Mouse (Mus musculus): Measurements from ENCODE around the gene Szrd1. TPM values are rescaled to one million over a fixed set of nuclear protein-coding genes. Genes with fewer than 3 reads are reported as not detected.

The Szrd1 gene
- polyA plus RNA-seq, 1 experiment from 2014 or later = 28.6 TPM

DNA sequence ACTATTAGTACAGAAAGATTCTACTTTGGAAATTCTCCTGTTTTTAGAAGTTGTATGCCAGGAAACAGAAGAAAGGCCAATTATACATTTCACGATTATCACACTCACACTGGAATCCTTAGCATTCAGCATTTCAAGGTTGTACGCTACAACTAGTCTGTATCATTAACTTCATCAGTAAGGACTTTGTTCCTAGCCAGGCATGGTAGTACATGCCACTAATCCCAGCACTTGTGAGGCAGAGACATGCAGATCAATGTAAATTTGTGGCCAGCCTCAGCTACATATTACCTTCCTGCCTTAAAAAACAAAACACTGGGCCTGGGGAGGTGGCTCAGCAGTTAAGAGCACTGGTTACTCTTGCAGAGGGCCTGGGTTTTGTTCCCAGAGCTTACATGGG is 19.0 kb upstream of the Szrd1 start:
- Histone ChIP-seq H3K27me3 (ENCODE audit: control insufficient read depth, insufficient read depth, low read length) (no peaks in the 10 kb centered on the region), H3K4me2 (replicated peaks; ENCODE audit: low read depth) (no peak overlapping the region), H3K9ac (ENCODE audit: low read length) (no peak overlapping the region), H3K9me3 (ENCODE audit: control insufficient read depth, low read length) (no peaks in the 10 kb centered on the region), H3K27ac (replicated peaks) (no peak overlapping the region), H3K4me1 (replicated peaks; ENCODE audit: control insufficient read depth, insufficient read depth) (no peaks in the 10 kb centered on the region), H3K36me3 (ENCODE audit: control insufficient read depth, insufficient read depth, low read length) (no peaks in the 10 kb centered on the region), H3K4me3 (ENCODE audit: low read depth, low read length) (no peak overlapping the region)
- WGBS = 62% methylated on average over 2 of the region's 2 CpGs
- no peak for DNase-seq (ENCODE audit: low spot score)
- ATAC-seq (ENCODE audit: low FRiP score, low TSS enrichment) = no peak
- TF ChIP-seq CTCF (IDR thresholded peaks at IDR 0.05; ENCODE audit: low read depth) (no peak), EP300 (optimal IDR thresholded peaks at IDR 0.05) (no peak)

DNA sequence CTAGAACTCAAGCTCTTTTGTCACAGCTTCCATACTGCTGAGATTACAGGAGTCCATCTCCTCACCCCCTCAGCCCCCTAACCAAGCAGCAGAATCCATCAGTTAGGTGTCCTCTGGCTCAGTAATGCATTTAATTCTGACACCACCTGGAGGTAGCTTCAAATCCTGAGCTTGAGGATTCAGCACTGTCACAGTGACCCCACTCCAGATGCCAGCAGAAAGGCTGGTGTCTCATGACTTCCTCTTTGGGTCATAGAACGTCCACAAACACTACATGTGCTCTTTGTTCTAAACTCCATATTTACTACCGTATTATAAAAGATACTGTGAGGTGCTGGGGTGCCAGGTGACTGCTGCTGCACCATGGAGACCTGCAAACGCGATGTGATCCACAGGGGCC is 17.9 kb upstream of the Szrd1 start:
- 71% methylated on average over 4 of the region's 4 CpGs for WGBS
- TF ChIP-seq EP300 (optimal IDR thresholded peaks at IDR 0.05) (no peak), CTCF (IDR thresholded peaks at IDR 0.05; ENCODE audit: low read depth) (no peak)
- H3K9ac ChIP-seq (ENCODE audit: low read length) = no peak overlapping the region
- no peak for ATAC-seq (ENCODE audit: low FRiP score, low TSS enrichment)
- DNase-seq (ENCODE audit: low spot score) = no peak
- H3K9me3 ChIP-seq (ENCODE audit: control insufficient read depth, low read length) = no peaks in the 10 kb centered on the region
- H3K36me3 ChIP-seq (ENCODE audit: control insufficient read depth, insufficient read depth, low read length) = no peaks in the 10 kb centered on the region
- no peaks in the 10 kb centered on the region for H3K27me3 ChIP-seq (ENCODE audit: control insufficient read depth, insufficient read depth, low read length)
- no peak overlapping the region for H3K27ac ChIP-seq (replicated peaks)
- H3K4me3 ChIP-seq (ENCODE audit: low read depth, low read length) = no peak overlapping the region
- H3K4me2 ChIP-seq (replicated peaks; ENCODE audit: low read depth) = no peak overlapping the region
- H3K4me1 ChIP-seq (replicated peaks; ENCODE audit: control insufficient read depth, insufficient read depth) = no peaks in the 10 kb centered on the region

GRCm38 (mm10) chr4:141149116-141149515 is 9.5 kb upstream of the Szrd1 start:
- Histone ChIP-seq H3K4me1 (replicated peaks; ENCODE audit: control insufficient read depth, insufficient read depth) (no peaks in the 10 kb centered on the region), H3K9ac (ENCODE audit: low read length) (peak overlapping the region; percentile 95), H3K36me3 (ENCODE audit: control insufficient read depth, insufficient read depth, low read length) (no peaks in the 10 kb centered on the region), H3K4me2 (replicated peaks; ENCODE audit: low read depth) (peak overlapping the region; percentile 98), H3K4me3 (ENCODE audit: low read depth, low read length) (peak overlapping the region; percentile 100), H3K27me3 (ENCODE audit: control insufficient read depth, insufficient read depth, low read length) (no peaks in the 10 kb centered on the region), H3K27ac (replicated peaks) (no peak overlapping the region), H3K9me3 (ENCODE audit: control insufficient read depth, low read length) (no peaks in the 10 kb centered on the region)
- WGBS = 12% methylated on average over 7 of the region's 7 CpGs
- no peak for ATAC-seq (ENCODE audit: low FRiP score, low TSS enrichment)
- DNase-seq (ENCODE audit: low spot score) = no peak
- TF ChIP-seq EP300 (optimal IDR thresholded peaks at IDR 0.05) (no peak), CTCF (IDR thresholded peaks at IDR 0.05; ENCODE audit: low read depth) (no peak)

GRCm38 (mm10) chr4:141148009-141148801 is 8.6 kb upstream of the Szrd1 start:
- DNase-seq (ENCODE audit: low spot score) = peak; percentile 46
- ATAC-seq (ENCODE audit: low FRiP score, low TSS enrichment) = peak; percentile 78
- Histone ChIP-seq H3K4me3 (ENCODE audit: low read depth, low read length) (peak overlapping the region; percentile 100), H3K27me3 (ENCODE audit: control insufficient read depth, insufficient read depth, low read length) (no peaks in the 10 kb centered on the region), H3K9me3 (ENCODE audit: control insufficient read depth, low read length) (no peaks in the 10 kb centered on the region), H3K9ac (ENCODE audit: low read length) (peak overlapping the region; percentile 95), H3K36me3 (ENCODE audit: control insufficient read depth, insufficient read depth, low read length) (no peaks in the 10 kb centered on the region), H3K4me1 (replicated peaks; ENCODE audit: control insufficient read depth, insufficient read depth) (no peaks in the 10 kb centered on the region), H3K27ac (replicated peaks) (peak overlapping the region; percentile 96), H3K4me2 (replicated peaks; ENCODE audit: low read depth) (peak overlapping the region; percentile 98)
- WGBS = under 1% methylated on average over 64 of the region's 66 CpGs
- TF ChIP-seq CTCF (IDR thresholded peaks at IDR 0.05; ENCODE audit: low read depth) = no peak
- TF ChIP-seq EP300 (optimal IDR thresholded peaks at IDR 0.05) = no peak

DNA sequence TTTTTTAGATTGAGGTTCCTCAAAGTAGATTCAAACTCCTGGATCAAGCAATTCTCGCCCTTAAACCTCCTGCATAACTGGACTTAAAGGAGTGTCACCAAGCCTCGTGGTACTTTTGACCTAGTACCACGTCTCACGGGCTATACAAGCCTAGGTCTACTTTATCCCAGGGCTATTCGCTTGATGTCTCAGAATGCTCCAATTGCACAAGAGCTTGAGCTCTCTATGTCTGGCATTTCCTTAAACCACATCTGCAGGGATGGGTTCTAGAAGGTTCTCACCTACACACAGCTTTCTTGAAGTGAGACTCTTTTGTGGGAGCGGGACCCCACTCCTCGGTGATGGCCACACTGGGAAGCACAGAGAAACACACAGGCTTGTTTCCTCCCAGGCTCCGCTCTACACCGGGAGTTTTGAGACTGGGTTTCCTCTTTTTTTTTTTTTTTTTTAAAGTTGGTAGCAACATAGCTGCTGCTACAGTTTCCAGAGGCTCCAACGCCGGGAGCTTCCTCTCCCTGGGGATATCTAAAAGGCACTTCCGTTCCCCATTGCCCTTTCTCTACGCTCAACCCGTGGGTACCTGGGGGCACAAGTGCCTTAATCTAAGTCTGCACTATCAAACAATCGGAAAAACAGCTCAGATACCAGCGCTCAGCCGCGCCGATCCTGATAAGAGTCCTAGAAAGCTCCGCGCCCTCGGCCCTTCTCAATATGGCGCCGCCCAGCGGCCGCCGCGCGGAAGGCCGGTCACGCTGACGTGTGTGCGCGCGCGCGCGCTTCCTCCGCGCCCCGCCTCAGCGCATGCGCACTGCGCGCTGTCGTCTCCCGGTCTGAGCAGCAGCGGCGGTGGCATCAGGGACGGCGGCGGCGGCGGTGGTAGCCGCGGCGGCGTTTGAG is 7.8 kb upstream of the Szrd1 start, which contains the start of gene Fbxo42:
Gene Fbxo42, plus strand, starts transcription at position 802 of the 897 bp plus-strand sequence.
- Histone ChIP-seq H3K4me2 (replicated peaks; ENCODE audit: low read depth) (peak within 1 kb of the TSS; percentile 98), H3K27ac (replicated peaks) (peak within 1 kb of the TSS; percentile 96), H3K9me3 (ENCODE audit: control insufficient read depth, low read length) (no peaks in the 10 kb centered on the region), H3K9ac (ENCODE audit: low read length) (peak within 1 kb of the TSS; percentile 95), H3K4me3 (ENCODE audit: low read depth, low read length) (peak within 1 kb of the TSS; percentile 100), H3K4me1 (replicated peaks; ENCODE audit: control insufficient read depth, insufficient read depth) (no peaks in the 10 kb centered on the region), H3K36me3 (ENCODE audit: control insufficient read depth, insufficient read depth, low read length) (no peaks in the 10 kb centered on the region), H3K27me3 (ENCODE audit: control insufficient read depth, insufficient read depth, low read length) (no peaks in the 10 kb centered on the region)
- peak; percentile 89 for ATAC-seq (ENCODE audit: low FRiP score, low TSS enrichment)
- DNase-seq (ENCODE audit: low spot score) = peak; percentile 96
- 4% methylated on average over 56 of the region's 58 CpGs for WGBS
- TF ChIP-seq EP300 (optimal IDR thresholded peaks at IDR 0.05) = no peak
- peak; percentile 72 for TF ChIP-seq CTCF (IDR thresholded peaks at IDR 0.05; ENCODE audit: low read depth)
